Mouse (Mus musculus) thymus, postnatal 14 days (tissue): Measurements from ENCODE around the gene Bok.
"Not testable (repeated sequence)": the region's sequence is repeated elsewhere in the genome, so short reads cannot be mapped to it uniquely, and the experiment has no call there.

Experiments
- DNase-seq: peaks from one replicate; pipeline ENCODE4 v3.0.0; 2021

Gene Bok

GRCm38 (mm10) chr1:93685401-93686244 is at the start of gene Bok:
Gene Bok, plus strand, starts transcription at chr1:93685660.
- peak; percentile 9 for DNase-seq

- DNase-seq: no peak
Observed at GRCm38 (mm10) chr1:93636211-93636897, 49.1 kb upstream of the Bok start.

GRCm38 (mm10) chr1:93641978-93642377 is 43.5 kb upstream of the Bok start:
- DNase-seq: no peak

GRCm38 (mm10) chr1:93642692-93643091 is 42.8 kb upstream of the Bok start:
- DNase-seq: no peak

- no peak for DNase-seq
Observed at GRCm38 (mm10) chr1:93649604-93650172, 35.8 kb upstream of the Bok start.

GRCm38 (mm10) chr1:93654275-93654674 is 31.2 kb upstream of the Bok start:
- no peak for DNase-seq

GRCm38 (mm10) chr1:93654798-93655197 is 30.7 kb upstream of the Bok start:
- no peak for DNase-seq

GRCm38 (mm10) chr1:93656325-93657024 is 29.0 kb upstream of the Bok start:
- DNase-seq: no peak

GRCm38 (mm10) chr1:93657025-93657360 is 28.5 kb upstream of the Bok start:
- no peak for DNase-seq

GRCm38 (mm10) chr1:93658559-93658958 is 26.9 kb upstream of the Bok start, which contains the start of gene Stk25:
Gene Stk25, minus strand, starts transcription at chr1:93658659.
- not testable (repeated sequence) for DNase-seq

GRCm38 (mm10) chr1:93667760-93668400 is 17.6 kb upstream of the Bok start:
- peak; percentile 53 for DNase-seq

- DNase-seq: peak; percentile 77
Observed at GRCm38 (mm10) chr1:93668791-93669548, 16.5 kb upstream of the Bok start.

GRCm38 (mm10) chr1:93669941-93670340 is 15.5 kb upstream of the Bok start:
- no peak for DNase-seq

GRCm38 (mm10) chr1:93672682-93673081 is 12.8 kb upstream of the Bok start:
- no peak for DNase-seq

GRCm38 (mm10) chr1:93678386-93678785 is 7.1 kb upstream of the Bok start:
- no peak for DNase-seq

GRCm38 (mm10) chr1:93679889-93680568 is 5.4 kb upstream of the Bok start:
- DNase-seq: no peak

- DNase-seq: peak; percentile 13
Observed at GRCm38 (mm10) chr1:93686245-93686960, 943 bp downstream of the Bok start.

GRCm38 (mm10) chr1:93686961-93687320 is 1.5 kb downstream of the Bok start:
- DNase-seq: no peak

GRCm38 (mm10) chr1:93688154-93688553 is 2.7 kb downstream of the Bok start:
- DNase-seq: no peak

- DNase-seq: no peak
Observed at GRCm38 (mm10) chr1:93689901-93690496, 4.5 kb downstream of the Bok start.
